Comparison of ENCODE assay signal across 22 mouse cellular contexts in genomic region chr13:51939262-51939661, GRCm38 (mm10).
"Had no signal": no experiment of that assay in that cellular context is flagged by ENCODE, and none has a peak within 500 bp of the region (broad histone marks: within the 10 kb centered on the region; RNA-seq: fewer than 3 reads in every experiment).

No protein-coding gene starts in this region.

- H3K27ac ChIP-seq: intestine, embryonic 15.5 days; limb, embryonic 12.5 days; limb, embryonic 15.5 days; midbrain, embryonic 10.5 days; midbrain, embryonic 13.5 days; stomach, postnatal 0 days had no signal

- H3K4me2 ChIP-seq: intestine, embryonic 15.5 days; limb, embryonic 12.5 days; limb, embryonic 15.5 days; midbrain, embryonic 13.5 days had no signal

- H3K4me3 ChIP-seq: intestine, embryonic 15.5 days; limb, embryonic 12.5 days; limb, embryonic 15.5 days; midbrain, embryonic 10.5 days; midbrain, embryonic 13.5 days; myocyte had no signal

- ATAC-seq: intestine, embryonic 15.5 days; midbrain, embryonic 13.5 days; midbrain, embryonic 16.5 days had no signal

- H3K9ac ChIP-seq: intestine, embryonic 15.5 days; limb, embryonic 12.5 days; limb, embryonic 15.5 days; midbrain, embryonic 13.5 days had no signal

- H3K4me1 ChIP-seq: intestine, embryonic 15.5 days; midbrain, embryonic 13.5 days had no signal

- H3K9me3 ChIP-seq: intestine, embryonic 15.5 days; limb, embryonic 12.5 days; limb, embryonic 15.5 days; midbrain, embryonic 10.5 days; midbrain, embryonic 13.5 days had no signal

- DNase-seq: kidney, adult 18-20 months; kidney, adult 9 months; kidney, postnatal 14 days; kidney, postnatal 4 days; left cerebral cortex, postnatal 4 days; lung, adult 2 months; lung, postnatal 14 days; lung, postnatal 4 days; right cerebral cortex, adult 18-20 months; right cerebral cortex, postnatal 14 days; right cerebral cortex, postnatal 4 days; thymus, adult 2 months; thymus, postnatal 14 days; thymus, postnatal 4 days had no signal

- H3K27me3 ChIP-seq: intestine, embryonic 15.5 days; limb, embryonic 12.5 days; limb, embryonic 15.5 days had no signal

- H3K36me3 ChIP-seq: intestine, embryonic 15.5 days; limb, embryonic 12.5 days; limb, embryonic 15.5 days; midbrain, embryonic 10.5 days; midbrain, embryonic 13.5 days had no signal
